Mouse (Mus musculus) retina, postnatal 1 day (tissue): ENCODE results near the gene Olfr447.
A peak's percentile ranks its signal among the peaks of the same experiment; 100 is the strongest.

Experiments
- DNase-seq: peaks from one replicate; pipeline ENCODE4 v3.0.0-alpha.2; 2012

The Olfr447 gene

GRCm38 (mm10) chr6:42908578-42908977 is at the start of gene Olfr447:
Gene Olfr447 (plus strand): TSS chr6:42908878.
- no peak for DNase-seq

- DNase-seq: peak; percentile 71
These were observed 48.4 kb upstream of the Olfr447 start for GRCm38 (mm10) chr6:42860222-42860819.

- no peak for DNase-seq
These were observed 39.0 kb upstream of the Olfr447 start for GRCm38 (mm10) chr6:42869695-42870094.

- DNase-seq: no peak
These were observed 32.4 kb upstream of the Olfr447 start for GRCm38 (mm10) chr6:42876323-42876722.

- no peak for DNase-seq
These were observed 18.5 kb upstream of the Olfr447 start, which contains the start of gene Olfr448 for GRCm38 (mm10) chr6:42890141-42890540. Gene Olfr448 (plus strand): TSS chr6:42890441.

GRCm38 (mm10) chr6:42900345-42900744 is 8.3 kb upstream of the Olfr447 start:
- peak; percentile 3 for DNase-seq

- DNase-seq: no peak
These were observed 12.4 kb downstream of the Olfr447 start, which contains the start of gene Olfr446 for GRCm38 (mm10) chr6:42921077-42921476. Gene Olfr446 (plus strand): TSS chr6:42921377.

- DNase-seq: no peak
These were observed 40.1 kb downstream of the Olfr447 start, which contains the start of gene Olfr444 for GRCm38 (mm10) chr6:42948767-42949166. Gene Olfr444 (plus strand): TSS chr6:42949067.
